ENCODE assay signal across 25 mouse cellular contexts in the genomic region with DNA sequence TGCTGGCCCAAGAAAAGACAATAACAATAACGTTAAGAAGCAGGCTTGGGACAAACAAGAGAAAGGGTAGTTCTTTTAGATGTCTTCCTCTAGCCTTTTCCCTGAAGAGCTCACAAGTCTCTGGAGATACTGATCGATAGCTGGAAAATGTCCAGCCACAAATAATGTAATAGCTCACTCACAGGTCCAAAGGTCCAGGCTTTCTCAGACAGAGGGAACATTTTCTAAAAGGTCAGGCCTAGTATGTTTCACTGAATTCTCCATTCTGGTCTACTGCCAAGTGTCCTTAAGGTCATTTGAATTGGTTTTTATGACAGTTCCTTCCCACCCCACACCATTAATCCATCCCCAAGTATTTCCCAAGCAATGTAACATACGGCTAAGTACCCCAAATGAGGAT. TPM values are rescaled to one million over a fixed set of nuclear protein-coding genes. Genes with fewer than 3 reads are reported as not detected.
DNase-seq lines count a peak whose midpoint lies in the region; ATAC-seq and TF ChIP-seq lines count a peak whose summit lies in the region.
"Had no signal": no experiment of that assay in that cellular context is flagged by ENCODE, and none has a peak within 500 bp of the region (broad histone marks: within the 10 kb centered on the region; RNA-seq: fewer than 3 reads in every experiment).

No protein-coding gene starts in this region.

- H3K9me3 ChIP-seq in liver, embryonic 15.5 days (replicated peaks): no peaks in the 10 kb centered on the region
- no peaks in the 10 kb centered on the region for H3K9me3 ChIP-seq in intestine, postnatal 0 days (ENCODE audit: control insufficient read depth)
- H3K9me3 ChIP-seq: embryonic facial prominence, embryonic 12.5 days; hindbrain, embryonic 10.5 days; hindbrain, embryonic 15.5 days; liver, embryonic 13.5 days; stomach, embryonic 15.5 days had no signal

- H3K4me2 ChIP-seq in liver, embryonic 15.5 days: no peak overlapping the region
- no peak overlapping the region for H3K4me2 ChIP-seq in intestine, postnatal 0 days (replicated peaks; ENCODE audit: low read depth)
- H3K4me2 ChIP-seq: embryonic facial prominence, embryonic 12.5 days; hindbrain, embryonic 15.5 days; liver, embryonic 13.5 days; stomach, embryonic 15.5 days had no signal

- peak; percentile 39; the same call in 1 of the 2 replicates for ATAC-seq in liver, embryonic 15.5 days (ENCODE audit: insufficient read depth)
- peak; percentile 38; the same call in 1 of the 2 replicates for ATAC-seq in intestine, postnatal 0 days
- no peak for ATAC-seq in granulocyte monocyte progenitor cell, adult 5-6 weeks (replicated peaks; ENCODE audit: poor library complexity, severe bottlenecking)
- ATAC-seq: activated CD4-positive, CD25-positive, alpha-beta regulatory T cell, adult 4 months; forebrain, embryonic 14.5 days; inflammation-experienced regulatory T-cells, adult 6 months had no signal

- H3K27me3 ChIP-seq in liver, embryonic 15.5 days: no peaks in the 10 kb centered on the region
- H3K27me3 ChIP-seq in intestine, postnatal 0 days (replicated peaks; ENCODE audit: control insufficient read depth, insufficient read depth, low read length): no peaks in the 10 kb centered on the region
- H3K27me3 ChIP-seq: CH12.LX; hindbrain, embryonic 15.5 days; liver, embryonic 13.5 days; stomach, embryonic 15.5 days had no signal

- H3K9ac ChIP-seq in liver, embryonic 15.5 days: no peak overlapping the region
- H3K9ac ChIP-seq in intestine, postnatal 0 days (ENCODE audit: low read depth, low read length): no peak overlapping the region
- H3K9ac ChIP-seq: embryonic facial prominence, embryonic 12.5 days; hindbrain, embryonic 15.5 days; liver, embryonic 13.5 days; stomach, embryonic 15.5 days had no signal

- WGBS in liver, embryonic 15.5 days (ENCODE audit: insufficient replicate concordance): 45% methylated on average over 3 of the region's 3 CpGs
- WGBS in intestine, postnatal 0 days: 37% methylated on average over 3 of the region's 3 CpGs

- H3K36me3 ChIP-seq in liver, embryonic 15.5 days (replicated peaks): no peaks in the 10 kb centered on the region
- H3K36me3 ChIP-seq in intestine, postnatal 0 days (ENCODE audit: control insufficient read depth, insufficient read depth): no peaks in the 10 kb centered on the region
- H3K36me3 ChIP-seq: embryonic facial prominence, embryonic 12.5 days; hindbrain, embryonic 10.5 days; hindbrain, embryonic 15.5 days; liver, embryonic 13.5 days; stomach, embryonic 15.5 days had no signal

- H3K27ac ChIP-seq in liver, embryonic 15.5 days (replicated peaks): peak overlapping the region; percentile 45; the same call in 1 of the 2 replicates
- H3K27ac ChIP-seq in intestine, postnatal 0 days (ENCODE audit: low read depth, low read length): no peak overlapping the region
- H3K27ac ChIP-seq: embryonic facial prominence, embryonic 12.5 days; hindbrain, embryonic 10.5 days; hindbrain, embryonic 15.5 days; liver, embryonic 13.5 days; stomach, embryonic 15.5 days had no signal

- peak; percentile 32 for DNase-seq in adrenal gland, adult 2 months
- DNase-seq in adrenal gland, postnatal 4 days (ENCODE audit: low spot score in 2 of 2): no peak
- peak; percentile 85 for DNase-seq in kidney, adult 9 months
- no peak for DNase-seq in kidney, adult 18-20 months
- no peak for DNase-seq in liver
- DNase-seq: adrenal gland, postnatal 10 days; cerebellum, adult 11-12 months; cerebellum, adult 9-11 months; embryo, embryonic 11 days; liver, embryonic 13.5 days; lung, postnatal 10 days; midbrain, embryonic 14.5 days; retina, postnatal 1 day; right cerebral cortex, postnatal 14 days had no signal

- no peak overlapping the region for H3K4me3 ChIP-seq in liver, embryonic 15.5 days (replicated peaks)
- no peak overlapping the region for H3K4me3 ChIP-seq in intestine, postnatal 0 days (ENCODE audit: low read depth, low read length)
- H3K4me3 ChIP-seq: embryonic facial prominence, embryonic 12.5 days; hindbrain, embryonic 10.5 days; hindbrain, embryonic 15.5 days; liver, embryonic 13.5 days; stomach, embryonic 15.5 days had no signal

- no peak for TF ChIP-seq CTCF in intestine, postnatal 0 days (IDR thresholded peaks at IDR 0.05; ENCODE audit: low read depth)

- H3K4me1 ChIP-seq in liver, embryonic 15.5 days (replicated peaks): peaks cover 19% of the 10 kb centered on the region
- 0 out of 2 replicates have a peak, but pooled peaks cover 4% of the 10 kb centered on the region for H3K4me1 ChIP-seq in intestine, postnatal 0 days (replicated peaks; ENCODE audit: control insufficient read depth, insufficient read depth, low read length)
- H3K4me1 ChIP-seq: embryonic facial prominence, embryonic 12.5 days; hindbrain, embryonic 10.5 days; hindbrain, embryonic 15.5 days; stomach, embryonic 15.5 days had no signal

RNA-seq across cellular contexts. Expression of gene Il15ra, which starts 7.9 kb away (rescaled TPM):
- 10 to 100 TPM; 26.8 to 29.9 TPM for total RNA-seq in adrenal gland, adult 2 months (2021)
- 13.0 and 15.4 TPM in 2 replicates for polyA plus RNA-seq in adrenal gland, adult 2 months (2012; rRNA removed)
- total RNA-seq in adrenal gland, postnatal 4 days (2021): 10 to 100 TPM; 12.1 to 17.7 TPM
- polyA plus RNA-seq in liver, embryonic 15.5 days (2015; fragmentation: Nextera tagmentation; extraction: Ambion mirVana): 6.2 and 7.2 TPM in 2 replicates
- polyA plus RNA-seq in intestine, postnatal 0 days (2015; fragmentation: Nextera tagmentation; extraction: Ambion mirVana): 3.7 and 4.9 TPM in 2 replicates
- total RNA-seq in granulocyte monocyte progenitor cell, adult 5-6 weeks (2014; fragmentation: Nextera tagmentation): 25.4 and 26.0 TPM in 2 replicates
- 14.3 and 26.1 TPM in 2 replicates for total RNA-seq in granulocyte monocyte progenitor cell, adult 5-6 weeks (2017)

Comparison
In these comparisons a context has a peak if more than half of its experiments do, and no peak if none do; other contexts are left out.
1. DNase-seq: peak in adrenal gland, adult 2 months (single experiment) and kidney, adult 9 months (single experiment); none in adrenal gland, postnatal 4 days (0 of 2), kidney, adult 18-20 months (single experiment) and liver (single experiment).